Mouse (Mus musculus): ENCODE measurements at regions not wholly inside any gene's neighbourhood (a gene's known extent, or its start where the extent isn't known, plus 50 kb on each side); places are given as distances from the start of the nearest gene placed in this dataset.

DNA sequence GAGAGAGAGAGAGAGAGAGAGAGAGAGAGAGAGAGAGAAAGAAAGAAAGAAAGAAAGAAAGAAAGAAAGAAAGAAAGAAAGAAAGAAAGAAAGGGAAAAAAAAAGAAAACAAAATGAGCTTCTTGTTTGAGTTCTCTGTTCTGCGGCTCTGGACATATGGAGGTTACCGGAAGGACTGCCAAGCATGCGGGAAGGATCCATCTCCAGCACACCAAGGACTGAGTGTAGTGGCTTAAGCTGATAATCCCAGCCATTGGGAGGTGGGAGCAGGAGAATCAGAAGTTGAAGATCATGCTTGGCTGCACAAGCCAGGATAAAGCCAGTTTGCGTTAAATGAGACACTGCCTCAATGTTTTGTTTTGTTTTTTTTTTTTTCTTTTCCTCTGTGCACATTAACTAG, 897.8 kb downstream of the Cdh8 start:
- no peak overlapping the region for H3K4me3 ChIP-seq
- 87% methylated on average over 4 of the region's 4 CpGs for WGBS
- no peak for ATAC-seq (ENCODE audit: low FRiP score, low read depth)
- H3K9me3 ChIP-seq = no peaks in the 10 kb centered on the region
- no peaks in the 10 kb centered on the region for H3K4me1 ChIP-seq
- H3K36me3 ChIP-seq = no peaks in the 10 kb centered on the region
- no peak overlapping the region for H3K9ac ChIP-seq
- H3K4me2 ChIP-seq (replicated peaks) = no peak overlapping the region
- H3K27me3 ChIP-seq = no peaks in the 10 kb centered on the region
- H3K27ac ChIP-seq = no peak overlapping the region

DNA sequence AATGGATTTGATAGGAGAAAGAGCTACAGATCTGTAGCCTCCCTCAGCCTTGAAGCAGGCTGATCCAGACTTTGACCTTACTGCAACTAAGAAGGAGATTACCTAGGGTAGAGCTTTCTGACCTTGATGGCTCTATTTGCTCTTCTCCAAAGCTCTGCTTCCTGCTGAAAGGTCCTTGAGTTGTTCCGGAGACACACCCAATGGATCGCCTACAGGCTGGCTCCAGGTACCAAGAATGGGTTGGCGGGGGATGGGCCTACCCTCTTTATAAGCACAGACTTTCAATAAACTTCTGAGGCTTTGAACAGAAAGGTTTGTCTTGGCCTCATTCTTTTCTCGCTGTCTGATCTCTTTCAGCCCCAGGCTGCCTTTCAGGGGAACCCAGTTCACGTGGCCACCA, 901.0 kb downstream of the Cdh8 start:
- no peaks in the 10 kb centered on the region for H3K4me1 ChIP-seq
- no peak for ATAC-seq (ENCODE audit: low FRiP score, low read depth)
- H3K4me3 ChIP-seq = no peak overlapping the region
- H3K36me3 ChIP-seq = no peaks in the 10 kb centered on the region
- no peak overlapping the region for H3K4me2 ChIP-seq (replicated peaks)
- 74% methylated on average over 5 of the region's 5 CpGs for WGBS
- no peak overlapping the region for H3K9ac ChIP-seq
- no peak overlapping the region for H3K27ac ChIP-seq
- no peaks in the 10 kb centered on the region for H3K27me3 ChIP-seq
- H3K9me3 ChIP-seq = no peaks in the 10 kb centered on the region

DNA sequence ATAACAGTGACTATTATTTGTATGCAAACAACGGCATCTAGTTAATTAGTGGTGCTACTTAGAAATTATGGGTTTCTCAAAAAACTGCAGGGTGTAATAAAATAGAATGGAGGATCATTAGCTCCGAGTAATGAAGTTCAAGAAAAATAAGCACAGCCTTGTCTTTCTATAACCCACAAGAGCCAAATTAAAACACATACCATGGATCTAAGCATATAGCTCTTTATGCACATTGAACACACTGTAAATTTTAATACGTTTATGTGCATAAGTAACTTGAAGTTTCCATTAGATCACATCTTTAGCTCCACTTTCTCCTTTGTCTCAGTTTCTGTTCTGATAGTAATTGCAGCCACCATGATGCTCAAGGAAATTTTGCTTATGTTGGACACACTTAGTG, 919.5 kb downstream of the Cdh8 start:
- WGBS = 52% methylated on average over 3 of the region's 3 CpGs
- no peak overlapping the region for H3K27ac ChIP-seq
- ATAC-seq (ENCODE audit: low FRiP score, low read depth) = peak; percentile 51; the same call in 1 of the 2 replicates

DNA sequence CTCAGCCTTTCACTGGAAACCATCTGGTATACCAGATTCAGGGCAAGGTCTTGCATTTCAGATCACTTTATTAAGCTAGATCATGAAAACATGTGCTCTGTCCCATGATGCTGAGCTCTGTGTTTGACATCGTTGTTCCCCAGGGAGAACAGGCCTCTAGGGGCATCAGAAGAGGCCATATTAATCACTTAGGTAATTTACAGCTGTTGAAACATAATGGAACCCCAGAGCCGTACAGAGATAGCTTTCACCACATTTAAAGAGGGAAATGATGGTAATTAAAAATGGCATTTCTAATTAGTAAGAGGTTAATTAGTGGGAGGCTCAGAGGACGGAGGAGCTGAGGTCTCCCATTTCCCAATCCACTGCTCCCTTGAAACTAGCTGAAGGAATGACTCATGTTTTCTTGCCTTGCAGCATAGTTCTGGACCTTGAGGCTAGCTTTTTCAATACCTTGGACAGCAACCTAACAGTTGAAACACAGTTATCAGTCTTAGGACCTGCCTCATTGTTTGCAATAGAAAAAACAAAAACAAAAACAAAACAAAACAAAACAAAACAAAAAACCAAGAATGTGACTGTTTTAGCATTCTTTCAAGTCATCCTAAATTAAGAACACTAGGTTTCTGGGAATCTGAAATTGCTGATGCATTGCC, 952.8 kb downstream of the Cdh8 start:
- no peak overlapping the region for H3K4me3 ChIP-seq
- 36% methylated on average over 3 of the region's 3 CpGs for WGBS

More for the DNA sequence above, 919.5 kb downstream of the Cdh8 start:
- H3K4me1 ChIP-seq = no peaks in the 10 kb centered on the region
- no peaks in the 10 kb centered on the region for H3K9me3 ChIP-seq
- no peak overlapping the region for H3K9ac ChIP-seq
- no peak overlapping the region for H3K4me3 ChIP-seq
- H3K36me3 ChIP-seq = no peaks in the 10 kb centered on the region
- H3K27me3 ChIP-seq = no peaks in the 10 kb centered on the region
- no peak overlapping the region for H3K4me2 ChIP-seq (replicated peaks)

DNA sequence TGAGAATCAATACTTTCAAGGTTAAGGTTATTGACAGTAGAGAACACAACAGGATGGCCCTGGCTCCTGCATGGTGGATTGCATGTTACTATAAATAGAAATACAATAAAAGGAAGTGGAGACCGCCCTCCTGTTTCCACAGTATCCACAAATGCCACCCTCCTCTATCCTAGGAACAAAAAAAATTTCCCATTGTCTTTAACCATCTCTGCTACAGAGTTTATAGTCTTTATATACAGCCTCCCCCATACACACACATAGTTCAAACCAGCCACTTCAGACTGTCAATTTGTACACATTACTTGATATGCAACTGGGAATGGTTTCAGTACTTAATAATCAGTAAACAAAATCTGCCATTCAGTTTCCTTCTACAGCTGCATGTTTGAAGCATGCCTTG, 960.7 kb downstream of the Cdh8 start:
- ATAC-seq (ENCODE audit: low FRiP score, low read depth) = no peak

More for the DNA sequence above, 952.8 kb downstream of the Cdh8 start:
- H3K27ac ChIP-seq = no peak overlapping the region
- no peaks in the 10 kb centered on the region for H3K36me3 ChIP-seq
- no peaks in the 10 kb centered on the region for H3K27me3 ChIP-seq
- no peak for ATAC-seq (ENCODE audit: low FRiP score, low read depth)
- H3K4me2 ChIP-seq (replicated peaks) = no peak overlapping the region
- H3K9me3 ChIP-seq = no peaks in the 10 kb centered on the region
- H3K4me1 ChIP-seq = no peaks in the 10 kb centered on the region
- no peak overlapping the region for H3K9ac ChIP-seq

More for the DNA sequence above, 960.7 kb downstream of the Cdh8 start:
- Histone ChIP-seq H3K4me2 (replicated peaks) (no peak overlapping the region), H3K4me3 (no peak overlapping the region), H3K27me3 (no peaks in the 10 kb centered on the region), H3K4me1 (no peaks in the 10 kb centered on the region), H3K9ac (no peak overlapping the region), H3K36me3 (no peaks in the 10 kb centered on the region), H3K27ac (no peak overlapping the region), H3K9me3 (no peaks in the 10 kb centered on the region)
- 74% methylated on average over 1 of the region's 1 CpGs for WGBS
